Mouse (Mus musculus) erythroblast, embryonic 14.5 days (primary cell): Measurements from ENCODE around the gene Apba2. TPM values are rescaled to one million over a fixed set of nuclear protein-coding genes. Genes with fewer than 3 reads are reported as not detected.

Source experiments
- H3K27me3 ChIP-seq: 2 replicates; pipeline ENCODE4 v1.6.1; 2012; ENCODE audit warnings: inconsistent platforms; ENCODE audit not compliant: control insufficient read depth
- H3K36me3 ChIP-seq: 2 replicates; pipeline ENCODE4 v1.6.1; 2012; ENCODE audit warnings: mild to moderate bottlenecking, inconsistent platforms; ENCODE audit not compliant: control insufficient read depth
- H3K4me1 ChIP-seq: 2 replicates; pipeline ENCODE4 v1.6.1; 2012; ENCODE audit warnings: inconsistent platforms; ENCODE audit not compliant: control insufficient read depth
- H3K4me3 ChIP-seq: replicated peaks from 2 replicates; pipeline ENCODE3; 2012; ENCODE audit warnings: moderate library complexity, mild to moderate bottlenecking, inconsistent platforms
- H3K9me3 ChIP-seq: 2 replicates; pipeline ENCODE4 v1.6.1; 2012; ENCODE audit warnings: low read length, inconsistent platforms, mixed read lengths; ENCODE audit not compliant: control insufficient read depth
- GATA1 ChIP-seq: IDR thresholded peaks from 2 replicates; pipeline ENCODE4 v1.6.1; 2012; ENCODE audit warnings: low read length, inconsistent platforms, mixed read lengths
- TAL1 ChIP-seq: IDR thresholded peaks from 3 replicates; pipeline ENCODE4 v1.6.1; 2012; ENCODE audit warnings: low read length, inconsistent platforms, mixed read lengths
- polyA plus RNA-seq: library from polyadenylated mRNA; stranded (reverse); fragments of >175 nt; gene quantifications from 2 replicates; pipeline ENCODE4 v1.2.3, GENCODE M21; 2012

Apba2 gene
- polyA plus RNA-seq, 1 experiment: not detected

DNA sequence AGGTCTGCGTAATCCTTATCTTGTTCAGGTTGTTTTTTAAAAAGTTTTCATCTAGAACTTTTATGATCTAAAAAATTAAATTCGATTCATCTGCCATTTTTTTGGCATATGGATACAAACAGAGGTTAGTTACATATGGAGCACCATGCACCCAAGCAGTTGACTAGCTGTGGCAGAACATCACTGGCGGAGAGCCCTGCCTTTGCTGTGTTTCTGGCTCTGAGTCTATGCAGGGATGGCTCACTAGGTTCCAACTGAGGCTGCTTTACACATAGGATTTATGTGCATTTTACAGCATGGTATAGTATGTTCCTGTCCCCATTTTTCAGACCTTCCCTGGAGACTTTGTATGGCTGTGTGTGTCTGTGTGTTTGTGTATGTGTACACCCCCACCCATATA is 221.8 kb downstream of the Apba2 start:
- Histone ChIP-seq H3K4me1 (no peaks in the 10 kb centered on the region), H3K27me3 (no peaks in the 10 kb centered on the region), H3K36me3 (no peaks in the 10 kb centered on the region), H3K4me3 (no peak overlapping the region), H3K9me3 (no peaks in the 10 kb centered on the region)
- TF ChIP-seq TAL1: no peak
- no peak for TF ChIP-seq GATA1

DNA sequence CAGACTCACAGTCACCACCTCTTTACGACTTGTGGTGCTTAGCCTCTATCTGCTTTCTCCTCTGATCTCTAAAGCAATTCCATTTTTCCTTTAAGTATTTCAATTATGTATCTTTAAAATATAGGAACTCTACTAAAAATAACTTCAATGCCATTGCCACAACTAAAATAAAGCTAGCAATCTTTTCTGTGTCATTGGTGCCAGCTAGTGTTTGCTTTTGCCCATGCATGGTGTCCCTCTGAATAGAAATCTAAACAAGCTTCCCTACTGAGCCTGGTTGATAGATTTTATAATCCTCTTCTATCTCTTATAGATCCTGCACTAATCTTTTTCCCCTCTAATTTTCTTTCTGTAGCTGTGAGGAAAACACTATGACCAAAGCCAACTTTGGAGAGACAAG is 222.9 kb downstream of the Apba2 start:
- H3K4me1 ChIP-seq: no peaks in the 10 kb centered on the region
- no peaks in the 10 kb centered on the region for H3K36me3 ChIP-seq
- H3K27me3 ChIP-seq: no peaks in the 10 kb centered on the region
- no peaks in the 10 kb centered on the region for H3K9me3 ChIP-seq
- TF ChIP-seq TAL1 (no peak), GATA1 (no peak)
- H3K4me3 ChIP-seq: no peak overlapping the region

- no peaks in the 10 kb centered on the region for H3K9me3 ChIP-seq
- no peaks in the 10 kb centered on the region for H3K36me3 ChIP-seq
- H3K4me3 ChIP-seq: no peak overlapping the region
- H3K4me1 ChIP-seq: no peaks in the 10 kb centered on the region
- TF ChIP-seq GATA1 (no peak), TAL1 (no peak)
- H3K27me3 ChIP-seq: no peaks in the 10 kb centered on the region
Measured at GRCm38 (mm10) chr7:64725967-64726695, 224.6 kb downstream of the Apba2 start.

- Histone ChIP-seq H3K4me3 (no peak overlapping the region), H3K36me3 (no peaks in the 10 kb centered on the region), H3K9me3 (no peaks in the 10 kb centered on the region), H3K27me3 (no peaks in the 10 kb centered on the region), H3K4me1 (no peaks in the 10 kb centered on the region)
- no peak for TF ChIP-seq TAL1
- no peak for TF ChIP-seq GATA1
Measured at GRCm38 (mm10) chr7:64728181-64728591, 226.7 kb downstream of the Apba2 start.

DNA sequence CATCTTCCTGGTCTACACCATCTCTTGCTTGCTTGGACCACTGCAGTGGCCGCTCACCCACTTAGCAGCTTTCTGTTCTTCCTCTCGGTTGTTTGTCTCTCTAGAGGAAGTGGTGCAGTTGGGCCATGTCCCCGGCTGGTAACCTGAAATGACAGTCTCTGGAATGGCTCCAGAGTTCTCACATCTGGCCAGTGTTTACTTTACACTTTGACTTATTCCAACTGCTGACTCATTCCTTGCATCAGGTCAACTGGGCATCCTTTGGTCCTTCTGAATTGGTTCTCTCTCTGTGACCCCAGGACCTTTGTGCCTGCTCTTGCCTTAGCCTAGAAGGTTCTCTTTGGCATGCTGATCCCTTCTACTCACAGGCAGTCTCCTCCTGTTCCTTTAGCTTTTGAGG is 227.3 kb downstream of the Apba2 start:
- Histone ChIP-seq H3K27me3 (no peaks in the 10 kb centered on the region), H3K4me3 (no peak overlapping the region), H3K9me3 (no peaks in the 10 kb centered on the region), H3K4me1 (no peaks in the 10 kb centered on the region), H3K36me3 (no peaks in the 10 kb centered on the region)
- TF ChIP-seq GATA1 (no peak), TAL1 (no peak)

DNA sequence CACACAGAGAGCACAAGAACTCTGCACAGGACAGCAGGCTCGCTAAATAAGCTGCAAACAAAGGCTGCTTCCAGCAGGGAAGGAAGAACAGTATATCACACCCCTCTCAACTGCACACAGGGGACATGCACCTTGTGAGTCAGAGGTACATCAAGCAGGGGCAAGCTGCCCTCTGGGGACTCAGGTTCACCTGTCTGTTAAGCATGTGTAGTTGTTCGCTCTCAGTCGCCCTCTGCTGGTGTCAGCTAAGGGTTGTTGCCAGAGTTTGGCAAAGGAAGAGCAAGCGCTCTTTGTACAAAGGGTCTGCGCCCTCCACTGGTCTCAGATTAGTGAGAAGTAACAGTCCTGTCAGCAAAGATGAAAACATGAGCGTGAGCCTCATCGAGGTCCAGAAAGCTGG is 228.3 kb downstream of the Apba2 start:
- Histone ChIP-seq H3K36me3 (no peaks in the 10 kb centered on the region), H3K4me3 (no peak overlapping the region), H3K27me3 (no peaks in the 10 kb centered on the region), H3K9me3 (no peaks in the 10 kb centered on the region), H3K4me1 (no peaks in the 10 kb centered on the region)
- no peak for TF ChIP-seq TAL1
- no peak for TF ChIP-seq GATA1

DNA sequence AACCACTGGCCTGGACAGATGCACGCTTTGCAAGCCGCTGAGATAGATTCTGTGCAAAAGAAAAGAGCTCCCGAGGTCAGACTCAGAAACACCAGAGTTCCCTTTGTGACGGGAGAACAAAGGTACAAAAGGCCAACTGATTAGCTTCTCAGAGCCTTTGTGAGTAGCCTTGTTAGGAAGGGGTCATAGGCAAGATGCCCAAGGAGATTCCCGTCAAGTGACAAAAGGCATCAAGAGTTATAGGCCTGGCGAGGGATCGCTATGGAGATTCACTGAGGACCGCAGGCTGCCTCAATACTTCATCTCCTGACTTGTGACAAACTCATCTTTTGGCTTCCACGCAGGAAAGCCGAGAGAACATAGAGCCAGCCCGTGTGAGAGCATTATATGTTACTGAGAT is 237.6 kb downstream of the Apba2 start:
- Histone ChIP-seq H3K4me3 (no peak overlapping the region), H3K4me1 (no peaks in the 10 kb centered on the region), H3K27me3 (no peaks in the 10 kb centered on the region), H3K9me3 (no peaks in the 10 kb centered on the region), H3K36me3 (no peaks in the 10 kb centered on the region)
- no peak for TF ChIP-seq TAL1
- TF ChIP-seq GATA1: no peak

DNA sequence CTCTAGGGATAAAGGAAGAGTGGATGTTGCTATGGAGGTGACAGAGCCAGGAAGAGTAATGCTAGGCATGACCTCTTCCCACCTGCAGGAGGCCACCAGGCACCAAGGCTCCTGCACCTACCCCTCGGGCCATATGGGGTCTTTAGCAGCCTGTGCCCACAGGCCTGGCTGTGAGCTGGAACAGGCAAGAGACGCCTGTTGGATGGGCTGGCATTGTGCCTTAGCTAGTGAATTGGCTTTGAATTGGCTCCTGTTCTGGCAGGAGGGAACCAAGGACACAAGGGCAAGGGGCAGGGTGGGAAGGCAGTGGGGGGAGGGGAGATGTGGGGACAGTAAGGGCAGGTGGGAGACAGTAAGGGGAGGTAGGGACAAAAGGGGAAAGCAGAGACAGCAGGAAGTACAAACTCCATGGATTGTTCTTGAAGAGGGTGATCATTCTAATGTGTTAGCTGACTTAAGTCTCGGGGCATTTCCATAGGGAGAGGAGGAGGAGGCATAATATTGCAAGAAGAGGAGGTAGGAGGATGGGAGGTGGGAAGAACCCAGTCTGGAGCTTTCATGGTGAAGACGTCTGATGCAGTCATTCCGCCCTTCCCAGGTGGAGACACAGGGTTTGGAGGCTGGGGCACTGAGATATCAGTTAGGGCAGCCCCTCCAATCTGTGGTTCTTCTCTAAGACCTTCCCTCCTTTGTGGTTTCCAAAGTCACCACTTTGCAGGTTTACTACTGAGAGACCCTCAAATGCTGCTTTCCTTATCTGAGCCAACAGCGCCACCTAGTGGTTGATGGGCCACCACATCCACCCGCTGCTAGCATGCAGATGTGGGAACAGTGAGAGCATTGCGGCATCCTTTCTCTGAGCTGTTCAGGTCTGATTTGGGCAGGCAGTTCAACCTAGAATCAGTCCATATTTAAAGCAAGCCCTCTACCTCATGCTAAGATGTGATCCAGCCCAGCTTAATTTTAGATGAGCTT is 240.1 kb downstream of the Apba2 start:
- Histone ChIP-seq H3K4me1 (no peaks in the 10 kb centered on the region), H3K36me3 (no peaks in the 10 kb centered on the region), H3K27me3 (no peaks in the 10 kb centered on the region), H3K9me3 (no peaks in the 10 kb centered on the region), H3K4me3 (no peak overlapping the region)
- TF ChIP-seq TAL1: no peak
- no peak for TF ChIP-seq GATA1

- Histone ChIP-seq H3K36me3 (no peaks in the 10 kb centered on the region), H3K4me3 (no peak overlapping the region), H3K4me1 (no peaks in the 10 kb centered on the region), H3K9me3 (no peaks in the 10 kb centered on the region), H3K27me3 (no peaks in the 10 kb centered on the region)
- TF ChIP-seq TAL1: no peak
- TF ChIP-seq GATA1: no peak
Measured at GRCm38 (mm10) chr7:64743610-64744009, 242.1 kb downstream of the Apba2 start.
